Mouse (Mus musculus) spleen, adult 2 months (tissue): ENCODE data around the gene Nav3. TPM values are rescaled to one million over a fixed set of nuclear protein-coding genes. Genes with fewer than 3 reads are reported as not detected.

Source experiments
- DNase-seq, 2 experiments: peaks; one replicate each; pipeline versions ENCODE4 v3.0.0 to v3.0.0-alpha.2; 2012 to 2021; ENCODE audit warnings: low spot score in 2 of 2, low read depth in 1 of 2
- H3K27ac ChIP-seq: fragments of 200-500 bp; 2 replicates; pipeline ENCODE4 v1.5.1; 2012; ENCODE audit warnings: low read length, inconsistent platforms; ENCODE audit not compliant: insufficient read depth
- H3K27me3 ChIP-seq: fragments of 200-500 bp; 2 replicates; pipeline ENCODE4 v1.6.1; 2012; ENCODE audit warnings: mild to moderate bottlenecking, moderate library complexity, low read length, inconsistent platforms; ENCODE audit not compliant: control insufficient read depth, insufficient read depth
- H3K36me3 ChIP-seq: fragments of 200-500 bp; 2 replicates; pipeline ENCODE4 v1.6.1; 2012; ENCODE audit warnings: mild to moderate bottlenecking, low read length, inconsistent platforms; ENCODE audit not compliant: control insufficient read depth, insufficient read depth
- H3K4me1 ChIP-seq: fragments of 200-500 bp; 2 replicates; pipeline ENCODE4 v1.6.1; 2011; ENCODE audit warnings: inconsistent platforms; ENCODE audit not compliant: control insufficient read depth, insufficient read depth, insufficient read length
- H3K4me3 ChIP-seq: fragments of 200-500 bp; 2 replicates; pipeline ENCODE4 v1.5.1; 2011; ENCODE audit warnings: mild to moderate bottlenecking, inconsistent platforms; ENCODE audit not compliant: insufficient read depth, insufficient read length; ENCODE audit errors: extremely low read depth
- CTCF ChIP-seq: fragments of 200-500 bp; IDR thresholded peaks from 2 replicates; pipeline ENCODE4 v1.5.1; 2011; ENCODE audit warnings: mild to moderate bottlenecking, inconsistent platforms; ENCODE audit not compliant: insufficient read depth, insufficient read length, insufficient replicate concordance; ENCODE audit errors: extremely low read depth
- POLR2A ChIP-seq: fragments of 200-500 bp; IDR thresholded peaks from 2 replicates; pipeline ENCODE4 v1.6.1; 2011; ENCODE audit warnings: low read depth, low read length, inconsistent platforms
- WGBS: fragments of 180-500 bp; shearing (Covaris S2); methylation state at CpG from one replicate; pipeline ENCODE4 v1.1.7; 2018; 5-methylcytosine and 5-hydroxymethylcytosine counted together
- polyA plus RNA-seq: library from polyadenylated mRNA; depleted of rRNA; stranded (reverse); fragments of >200 nt; gene quantifications from 2 replicates; pipeline ENCODE4 v1.2.3, GENCODE M21; 2012

Gene Nav3
- polyA plus RNA-seq, 1 experiment = 0.39 TPM

GRCm38 (mm10) chr10:110159548-110159947 is 296.5 kb downstream of the Nav3 start:
- TF ChIP-seq POLR2A (no peak), CTCF (no peak)
- Histone ChIP-seq H3K36me3 (no peaks in the 10 kb centered on the region), H3K27ac (no peak overlapping the region), H3K4me1 (no peaks in the 10 kb centered on the region), H3K27me3 (no peaks in the 10 kb centered on the region), H3K4me3 (no peak overlapping the region)
- DNase-seq = no peak
- WGBS = 67% methylated on average over 1 of the region's 1 CpGs

GRCm38 (mm10) chr10:110158122-110158521 is 297.9 kb downstream of the Nav3 start:
- H3K4me1 ChIP-seq = no peaks in the 10 kb centered on the region
- H3K27me3 ChIP-seq = no peaks in the 10 kb centered on the region
- no peak overlapping the region for H3K27ac ChIP-seq
- no peak overlapping the region for H3K4me3 ChIP-seq
- H3K36me3 ChIP-seq = no peaks in the 10 kb centered on the region
- DNase-seq = no peak
- no peak for TF ChIP-seq CTCF
- WGBS = 83% methylated on average over 3 of the region's 3 CpGs

- no peaks in the 10 kb centered on the region for H3K36me3 ChIP-seq
- DNase-seq = no peak
- no peak overlapping the region for H3K4me3 ChIP-seq
- H3K27me3 ChIP-seq = no peaks in the 10 kb centered on the region
- no peaks in the 10 kb centered on the region for H3K4me1 ChIP-seq
- no peak for TF ChIP-seq POLR2A
- no peak for TF ChIP-seq CTCF
- no peak overlapping the region for H3K27ac ChIP-seq
- 52% methylated on average over 1 of the region's 1 CpGs for WGBS
Measured at GRCm38 (mm10) chr10:110156412-110156811, 299.6 kb downstream of the Nav3 start.

- DNase-seq = no peak
Measured at GRCm38 (mm10) chr10:110155494-110155893, 300.5 kb downstream of the Nav3 start.

GRCm38 (mm10) chr10:110154873-110155237 is 301.1 kb downstream of the Nav3 start:
- TF ChIP-seq CTCF (no peak), POLR2A (no peak)
- WGBS = 75% methylated on average over 1 of the region's 1 CpGs
- no peaks in the 10 kb centered on the region for H3K27me3 ChIP-seq
- no peak overlapping the region for H3K27ac ChIP-seq
- H3K36me3 ChIP-seq = no peaks in the 10 kb centered on the region
- H3K4me1 ChIP-seq = no peaks in the 10 kb centered on the region
- H3K4me3 ChIP-seq = no peak overlapping the region
- DNase-seq = no peak

More at GRCm38 (mm10) chr10:110155494-110155893, 300.5 kb downstream of the Nav3 start:
- H3K27me3 ChIP-seq = no peaks in the 10 kb centered on the region
- TF ChIP-seq POLR2A (no peak), CTCF (no peak)
- H3K27ac ChIP-seq = no peak overlapping the region
- 40% methylated on average over 2 of the region's 2 CpGs for WGBS
- no peak overlapping the region for H3K4me3 ChIP-seq
- no peaks in the 10 kb centered on the region for H3K4me1 ChIP-seq
- H3K36me3 ChIP-seq = no peaks in the 10 kb centered on the region

GRCm38 (mm10) chr10:110154001-110154872 is 301.8 kb downstream of the Nav3 start:
- WGBS = 89% methylated on average over 6 of the region's 6 CpGs
- Histone ChIP-seq H3K27me3 (no peaks in the 10 kb centered on the region), H3K4me3 (no peak overlapping the region), H3K4me1 (no peaks in the 10 kb centered on the region), H3K36me3 (no peaks in the 10 kb centered on the region), H3K27ac (no peak overlapping the region)
- no peak for DNase-seq
- no peak for TF ChIP-seq CTCF
- no peak for TF ChIP-seq POLR2A

GRCm38 (mm10) chr10:110120572-110120971 is 335.4 kb downstream of the Nav3 start:
- Histone ChIP-seq H3K36me3 (no peaks in the 10 kb centered on the region), H3K27me3 (no peaks in the 10 kb centered on the region), H3K27ac (no peak overlapping the region), H3K4me1 (no peaks in the 10 kb centered on the region), H3K4me3 (no peak overlapping the region)
- no peak for DNase-seq
- TF ChIP-seq CTCF (no peak), POLR2A (no peak)
